Mouse (Mus musculus) intestine, embryonic 16.5 days (tissue): ENCODE measurements at regions not wholly inside any gene's neighbourhood (a gene's known extent, or its start where the extent isn't known, plus 50 kb on each side); places are given as distances from the start of the nearest gene placed in this dataset.
A peak's percentile ranks its signal among the peaks of the same experiment; 100 is the strongest.

Experiments used
- ATAC-seq: fragments of 200-750 bp; cut with Nextera tagmentation; 2 replicates; pipeline ENCODE4 v1.8.0; 2017; ENCODE audit warnings: moderate TSS enrichment, moderate library complexity
- H3K27ac ChIP-seq: fragments of 300-500 bp; sonication (generic); 2 replicates; pipeline ENCODE4 v1.5.1; 2014; ENCODE audit warnings: mild to moderate bottlenecking, low read length
- H3K27me3 ChIP-seq: fragments of 300-500 bp; sonication (generic); replicated peaks from 2 replicates; pipeline ENCODE4 v1.6.1; 2014; ENCODE audit warnings: low read length, control low read depth, mixed read lengths; ENCODE audit not compliant: control insufficient read depth, insufficient read depth
- H3K36me3 ChIP-seq: fragments of 300-500 bp; sonication (generic); 2 replicates; pipeline ENCODE4 v1.6.1; 2014; ENCODE audit warnings: low read length, control low read depth; ENCODE audit not compliant: control insufficient read depth, insufficient read depth
- H3K4me1 ChIP-seq: fragments of 300-500 bp; sonication (generic); 2 replicates; pipeline ENCODE4 v1.6.1; 2014; ENCODE audit warnings: low read length, control low read depth, mixed read lengths; ENCODE audit not compliant: control insufficient read depth, insufficient read depth
- H3K4me2 ChIP-seq: fragments of 300-500 bp; sonication (generic); 2 replicates; pipeline ENCODE4 v1.6.1; 2014; ENCODE audit warnings: low read depth, low read length, control low read depth
- H3K4me3 ChIP-seq: fragments of 300-500 bp; sonication (generic); 2 replicates; pipeline ENCODE4 v1.5.1; 2014; ENCODE audit warnings: mild to moderate bottlenecking, low read length
- H3K9ac ChIP-seq: fragments of 300-500 bp; sonication (generic); 2 replicates; pipeline ENCODE4 v1.6.1; 2014; ENCODE audit warnings: low read depth, low read length
- H3K9me3 ChIP-seq: fragments of 300-500 bp; sonication (generic); 2 replicates; pipeline ENCODE4 v1.6.1; 2016; ENCODE audit warnings: low read length, control low read depth; ENCODE audit not compliant: control insufficient read depth
- WGBS: fragments of 180-500 bp; shearing (Covaris S2); extraction: QIAGEN DNeasy Blood & Tissue Kit; methylation state at CpG from one replicate; pipeline ENCODE4 v1.1.7; 2014; 5-methylcytosine and 5-hydroxymethylcytosine counted together

- ATAC-seq = no peak
- WGBS = 73% methylated on average over 7 of the region's 7 CpGs
- H3K9me3 ChIP-seq = no peaks in the 10 kb centered on the region
Observed at GRCm38 (mm10) chr12:52440868-52441365, 62.9 kb upstream of the Arhgap5 start.

GRCm38 (mm10) chr12:52442337-52442736 is 61.4 kb upstream of the Arhgap5 start:
- no peaks in the 10 kb centered on the region for H3K36me3 ChIP-seq
- H3K9ac ChIP-seq = no peak overlapping the region
- H3K27me3 ChIP-seq = no peaks in the 10 kb centered on the region
- H3K9me3 ChIP-seq = no peaks in the 10 kb centered on the region
- H3K4me2 ChIP-seq = no peak overlapping the region
- H3K4me3 ChIP-seq = no peak overlapping the region
- no peak for ATAC-seq
- peaks cover 6% of the 10 kb centered on the region for H3K4me1 ChIP-seq
- WGBS = 87% methylated on average over 5 of the region's 5 CpGs
- H3K27ac ChIP-seq = no peak overlapping the region

More at GRCm38 (mm10) chr12:52440868-52441365, 62.9 kb upstream of the Arhgap5 start:
- no peak overlapping the region for H3K4me3 ChIP-seq
- no peak overlapping the region for H3K4me2 ChIP-seq
- H3K9ac ChIP-seq = no peak overlapping the region
- no peaks in the 10 kb centered on the region for H3K27me3 ChIP-seq
- no peak overlapping the region for H3K27ac ChIP-seq
- H3K36me3 ChIP-seq = no peaks in the 10 kb centered on the region
- peaks cover 3% of the 10 kb centered on the region; the same call in 1 of the 2 replicates for H3K4me1 ChIP-seq

GRCm38 (mm10) chr12:52445731-52446130 is 58.0 kb upstream of the Arhgap5 start:
- WGBS = 25% methylated on average over 2 of the region's 2 CpGs
- peaks cover 7% of the 10 kb centered on the region for H3K4me1 ChIP-seq
- no peaks in the 10 kb centered on the region for H3K27me3 ChIP-seq
- H3K4me3 ChIP-seq = no peak overlapping the region
- no peaks in the 10 kb centered on the region for H3K9me3 ChIP-seq
- peak overlapping the region; percentile 92 for H3K27ac ChIP-seq
- no peaks in the 10 kb centered on the region for H3K36me3 ChIP-seq
- H3K4me2 ChIP-seq = no peak overlapping the region
- peak; percentile 66; the same call in 1 of the 2 replicates for ATAC-seq
- no peak overlapping the region for H3K9ac ChIP-seq

GRCm38 (mm10) chr12:52446501-52446900 is 57.3 kb upstream of the Arhgap5 start:
- no peaks in the 10 kb centered on the region for H3K27me3 ChIP-seq
- no peaks in the 10 kb centered on the region for H3K36me3 ChIP-seq
- no peaks in the 10 kb centered on the region for H3K9me3 ChIP-seq
- H3K4me1 ChIP-seq = peaks cover 7% of the 10 kb centered on the region
- ATAC-seq = peak; percentile 77
- peak overlapping the region; percentile 40; the same call in 1 of the 2 replicates for H3K9ac ChIP-seq
- H3K4me3 ChIP-seq = no peak overlapping the region
- WGBS = 53% methylated on average over 7 of the region's 7 CpGs
- H3K4me2 ChIP-seq = no peak overlapping the region
- H3K27ac ChIP-seq = peak overlapping the region; percentile 92

- peaks cover 7% of the 10 kb centered on the region for H3K4me1 ChIP-seq
- H3K9me3 ChIP-seq = no peaks in the 10 kb centered on the region
- WGBS = 70% methylated on average over 5 of the region's 5 CpGs
- H3K36me3 ChIP-seq = no peaks in the 10 kb centered on the region
- H3K4me2 ChIP-seq = no peak overlapping the region
- no peak overlapping the region for H3K4me3 ChIP-seq
- H3K27me3 ChIP-seq = no peaks in the 10 kb centered on the region
- peak overlapping the region; percentile 92 for H3K27ac ChIP-seq
- ATAC-seq = no peak
- H3K9ac ChIP-seq = no peak overlapping the region
Observed at GRCm38 (mm10) chr12:52447482-52447881, 56.3 kb upstream of the Arhgap5 start.

- ATAC-seq = peak; percentile 86
- no peak overlapping the region for H3K4me2 ChIP-seq
- no peaks in the 10 kb centered on the region for H3K36me3 ChIP-seq
- H3K9me3 ChIP-seq = no peaks in the 10 kb centered on the region
- H3K27ac ChIP-seq = peak overlapping the region; percentile 92
- WGBS = 32% methylated on average over 1 of the region's 1 CpGs
- H3K27me3 ChIP-seq = no peaks in the 10 kb centered on the region
- no peak overlapping the region for H3K4me3 ChIP-seq
- H3K4me1 ChIP-seq = peaks cover 7% of the 10 kb centered on the region
- H3K9ac ChIP-seq = no peak overlapping the region
Observed at GRCm38 (mm10) chr12:52448218-52448617, 55.6 kb upstream of the Arhgap5 start.

GRCm38 (mm10) chr12:52453890-52454289 is 49.9 kb upstream of the Arhgap5 start:
- ATAC-seq = no peak

More at GRCm38 (mm10) chr12:52453890-52454289, 49.9 kb upstream of the Arhgap5 start:
- Histone ChIP-seq H3K4me2 (no peak overlapping the region), H3K4me3 (no peak overlapping the region), H3K9me3 (no peaks in the 10 kb centered on the region), H3K36me3 (no peaks in the 10 kb centered on the region), H3K27me3 (no peaks in the 10 kb centered on the region), H3K27ac (no peak overlapping the region), H3K9ac (no peak overlapping the region), H3K4me1 (no peaks in the 10 kb centered on the region)
- 87% methylated on average over 5 of the region's 5 CpGs for WGBS
